Mouse (Mus musculus): Measurements from ENCODE around the gene Abca2. TPM values are rescaled to one million over a fixed set of nuclear protein-coding genes. Genes with fewer than 3 reads are reported as not detected.

The Abca2 gene
- polyA plus RNA-seq, 1 experiment from 2014 or later, result 12.7 TPM

DNA sequence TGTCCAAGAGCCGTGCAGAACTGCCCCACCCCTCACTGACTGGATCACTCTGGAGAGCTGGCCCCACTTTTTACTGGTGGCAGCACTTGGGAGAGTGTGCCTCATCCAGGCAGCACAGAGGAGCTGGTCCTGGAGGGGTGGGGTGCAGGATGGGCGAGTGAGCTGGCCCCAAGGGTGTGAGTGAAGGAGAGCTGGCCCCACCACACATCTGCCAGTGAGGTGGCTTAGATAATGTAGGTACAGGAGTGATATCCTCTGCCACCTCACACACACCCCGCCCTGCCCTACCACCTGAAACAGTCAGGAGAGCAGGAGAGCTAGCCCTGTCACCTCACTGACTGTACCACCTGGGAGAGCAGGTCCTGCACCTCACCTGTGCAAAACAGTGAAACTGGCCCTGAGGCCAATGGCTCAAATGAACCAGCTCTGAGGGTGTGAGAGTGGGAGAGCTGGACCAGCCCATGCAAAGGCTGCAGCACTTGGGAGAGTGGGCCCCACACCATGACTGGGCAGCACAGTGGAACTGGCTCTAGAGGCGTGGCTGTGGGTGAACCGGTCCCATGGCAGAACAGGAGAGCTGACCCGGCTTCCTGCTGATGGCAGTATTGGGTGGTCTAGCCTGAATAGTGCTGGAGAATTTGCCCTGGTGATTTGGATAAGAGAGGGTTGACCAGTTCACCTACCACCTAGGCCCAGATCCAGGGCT lies 59.6 kb downstream of the Abca2 start:
- Histone ChIP-seq H3K4me3 (ENCODE audit: low read length) (no peak overlapping the region), H3K27ac (ENCODE audit: low read length) (no peak overlapping the region), H3K27me3 (ENCODE audit: insufficient read depth, low read length) (no peaks in the 10 kb centered on the region), H3K4me2 (replicated peaks; ENCODE audit: low read depth, low read length) (no peak overlapping the region), H3K36me3 (ENCODE audit: insufficient read depth, low read length) (no peaks in the 10 kb centered on the region), H3K4me1 (ENCODE audit: insufficient read depth, low read length) (no peaks in the 10 kb centered on the region), H3K9ac (replicated peaks; ENCODE audit: low read length) (no peak overlapping the region), H3K9me3 (ENCODE audit: low read length) (no peaks in the 10 kb centered on the region)
- ATAC-seq (ENCODE audit: low FRiP score, low TSS enrichment), result 0 out of 2 replicates have a peak, but pooled peaks have one; percentile 32
- WGBS, result 74% methylated on average over 6 of the region's 6 CpGs

DNA sequence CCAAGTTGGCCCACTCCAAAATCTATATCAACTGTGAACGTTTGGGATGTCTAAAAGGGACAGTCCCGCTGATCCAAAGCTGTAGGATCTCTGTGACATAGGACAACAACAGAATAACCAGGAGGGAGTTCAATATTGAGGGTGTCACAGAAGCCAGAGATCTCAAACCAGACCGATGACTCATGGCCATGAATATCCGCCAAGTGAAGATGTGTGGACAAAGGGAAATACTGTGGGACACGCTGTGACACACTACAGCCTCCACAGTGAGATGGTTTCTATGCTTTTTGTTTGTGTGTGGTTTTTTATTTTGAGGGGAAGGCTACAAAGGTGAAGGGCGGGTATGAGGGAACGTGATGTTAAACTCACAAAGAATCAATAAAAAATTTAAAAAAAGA lies 60.2 kb downstream of the Abca2 start:
- no peak for ATAC-seq (ENCODE audit: low FRiP score, low TSS enrichment)
- no peak overlapping the region for H3K4me3 ChIP-seq (ENCODE audit: low read length)
- WGBS, result 80% methylated on average over 7 of the region's 7 CpGs
- no peak overlapping the region for H3K9ac ChIP-seq (replicated peaks; ENCODE audit: low read length)
- no peak overlapping the region for H3K4me2 ChIP-seq (replicated peaks; ENCODE audit: low read depth, low read length)
- H3K36me3 ChIP-seq (ENCODE audit: insufficient read depth, low read length), result no peaks in the 10 kb centered on the region
- no peaks in the 10 kb centered on the region for H3K9me3 ChIP-seq (ENCODE audit: low read length)
- no peaks in the 10 kb centered on the region for H3K27me3 ChIP-seq (ENCODE audit: insufficient read depth, low read length)
- no peaks in the 10 kb centered on the region for H3K4me1 ChIP-seq (ENCODE audit: insufficient read depth, low read length)
- no peak overlapping the region for H3K27ac ChIP-seq (ENCODE audit: low read length)

DNA sequence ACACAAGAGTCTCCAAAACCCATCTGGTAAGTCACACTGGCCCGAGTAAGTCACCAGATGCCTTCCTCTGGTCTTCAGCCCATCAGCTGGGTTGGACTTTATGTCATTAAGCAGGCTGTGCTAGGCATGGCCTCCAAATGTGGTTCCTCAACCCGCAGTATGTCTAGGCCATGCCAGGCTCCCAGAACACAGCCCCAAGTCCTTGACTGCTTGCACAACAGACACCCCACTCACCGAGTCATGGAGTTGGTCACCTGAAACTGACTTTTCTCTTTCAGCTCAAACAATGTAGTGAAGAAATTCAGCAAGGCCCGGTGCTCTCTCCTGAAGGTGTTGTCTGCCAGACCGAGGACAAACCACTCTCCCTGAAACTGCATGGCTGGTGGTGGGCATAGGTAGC lies 64.5 kb downstream of the Abca2 start:
- 80% methylated on average over 5 of the region's 5 CpGs for WGBS
- H3K9me3 ChIP-seq (ENCODE audit: low read length), result no peaks in the 10 kb centered on the region
- no peak for ATAC-seq (ENCODE audit: low FRiP score, low TSS enrichment)
- no peak overlapping the region for H3K4me2 ChIP-seq (replicated peaks; ENCODE audit: low read depth, low read length)
- H3K36me3 ChIP-seq (ENCODE audit: insufficient read depth, low read length), result no peaks in the 10 kb centered on the region
- no peak overlapping the region for H3K27ac ChIP-seq (ENCODE audit: low read length)
- H3K4me1 ChIP-seq (ENCODE audit: insufficient read depth, low read length), result no peaks in the 10 kb centered on the region
- no peak overlapping the region for H3K9ac ChIP-seq (replicated peaks; ENCODE audit: low read length)
- H3K4me3 ChIP-seq (ENCODE audit: low read length), result no peak overlapping the region
- no peaks in the 10 kb centered on the region for H3K27me3 ChIP-seq (ENCODE audit: insufficient read depth, low read length)

DNA sequence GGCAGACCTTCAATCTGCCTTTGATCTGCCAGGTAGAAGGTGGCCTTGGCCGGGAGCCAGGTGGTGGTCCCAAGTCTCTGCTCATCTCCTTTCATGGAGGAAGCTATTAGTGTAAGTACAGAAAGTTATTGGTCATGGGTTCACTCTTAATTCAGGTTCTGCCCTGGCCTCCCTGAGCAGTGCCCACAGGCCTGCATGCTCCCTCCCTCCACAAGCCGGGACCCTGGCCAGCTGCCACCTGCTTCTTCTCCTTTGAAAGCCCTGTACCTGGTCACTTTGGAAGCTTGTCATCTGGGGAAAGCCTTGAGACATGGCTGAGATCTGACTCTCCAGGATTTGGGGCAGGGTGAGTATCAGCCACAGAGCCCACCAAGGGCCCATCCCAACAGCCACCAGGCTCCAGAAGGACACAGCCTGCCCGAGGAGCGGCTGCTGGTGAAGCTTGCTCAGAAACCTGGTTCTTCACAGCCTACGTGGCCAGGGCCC lies 65.0 kb downstream of the Abca2 start, which contains the start of gene Lcn12:
TSS of gene Lcn12 (minus strand) at position 436 of the 486 bp plus-strand sequence.
- no peaks in the 10 kb centered on the region for H3K27me3 ChIP-seq (ENCODE audit: insufficient read depth, low read length)
- no peaks in the 10 kb centered on the region for H3K4me1 ChIP-seq (ENCODE audit: insufficient read depth, low read length)
- H3K4me3 ChIP-seq (ENCODE audit: low read length), result no peak within 1 kb of the TSS
- no peaks in the 10 kb centered on the region for H3K9me3 ChIP-seq (ENCODE audit: low read length)
- no peak for ATAC-seq (ENCODE audit: low FRiP score, low TSS enrichment)
- no peak within 1 kb of the TSS for H3K9ac ChIP-seq (replicated peaks; ENCODE audit: low read length)
- no peak within 1 kb of the TSS for H3K27ac ChIP-seq (ENCODE audit: low read length)
- no peak within 1 kb of the TSS for H3K4me2 ChIP-seq (replicated peaks; ENCODE audit: low read depth, low read length)
- 79% methylated on average over 5 of the region's 5 CpGs for WGBS
- no peaks in the 10 kb centered on the region for H3K36me3 ChIP-seq (ENCODE audit: insufficient read depth, low read length)

DNA sequence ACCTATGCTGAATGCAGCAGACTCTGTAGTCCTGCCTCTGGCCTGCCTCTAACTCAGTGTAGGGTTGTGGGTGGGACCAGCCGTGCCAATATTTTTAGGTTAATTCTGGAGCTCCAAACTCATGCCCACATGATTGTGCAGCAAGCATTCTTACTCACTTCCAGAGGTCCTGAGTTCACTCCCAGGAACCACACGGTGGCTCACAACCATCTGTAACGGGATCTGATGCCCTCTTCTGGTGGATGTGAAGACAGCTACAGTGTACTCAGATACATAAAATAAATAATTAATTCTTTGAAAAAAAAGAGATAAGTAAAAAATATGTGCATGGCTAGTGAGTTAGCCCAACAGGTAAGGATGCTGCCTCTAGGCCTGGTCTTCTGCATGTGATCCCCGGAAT lies 68.0 kb downstream of the Abca2 start:
- Histone ChIP-seq H3K27ac (ENCODE audit: low read length) (no peak overlapping the region), H3K9me3 (ENCODE audit: low read length) (no peaks in the 10 kb centered on the region), H3K27me3 (ENCODE audit: insufficient read depth, low read length) (no peaks in the 10 kb centered on the region), H3K36me3 (ENCODE audit: insufficient read depth, low read length) (no peaks in the 10 kb centered on the region), H3K4me1 (ENCODE audit: insufficient read depth, low read length) (peaks cover 6% of the 10 kb centered on the region), H3K4me2 (replicated peaks; ENCODE audit: low read depth, low read length) (no peak overlapping the region), H3K9ac (replicated peaks; ENCODE audit: low read length) (no peak overlapping the region), H3K4me3 (ENCODE audit: low read length) (no peak overlapping the region)
- 46% methylated on average over 4 of the region's 4 CpGs for WGBS
- no peak for ATAC-seq (ENCODE audit: low FRiP score, low TSS enrichment)

Small RNA genes lying within 50 kb of the gene (microRNA-seq; reads per million reads assigned to microRNA genes)
- not detected for gene Mir3087

Other genes starting within 250 kb of the Abca2 start
- gene Nrarp, start 247.9 kb upstream of the Abca2 start, polyA plus RNA-seq (2015; fragmentation: Nextera tagmentation; extraction: Ambion mirVana), result 18.4 and 18.8 TPM in 2 replicates
- 16.0 and 16.8 TPM in 2 replicates for gene Tor4a, start 231.8 kb upstream of the Abca2 start, polyA plus RNA-seq (2015; fragmentation: Nextera tagmentation; extraction: Ambion mirVana)
- gene Nelfb, start 217.2 kb upstream of the Abca2 start, polyA plus RNA-seq (2015; fragmentation: Nextera tagmentation; extraction: Ambion mirVana), result 131 and 138 TPM in 2 replicates
- 0.54 and 0.82 TPM in 2 replicates for gene Stpg3, start 214.1 kb upstream of the Abca2 start, polyA plus RNA-seq (2015; fragmentation: Nextera tagmentation; extraction: Ambion mirVana)
- 0.37 TPM in 1 of 2 replicates, not detected in the other for gene Fam166a, start 210.0 kb upstream of the Abca2 start, polyA plus RNA-seq (2015; fragmentation: Nextera tagmentation; extraction: Ambion mirVana)
- gene Tubb4b, start 204.0 kb upstream of the Abca2 start, polyA plus RNA-seq (2015; fragmentation: Nextera tagmentation; extraction: Ambion mirVana), result 627 and 671 TPM in 2 replicates
- 1.9 and 2.0 TPM in 2 replicates for gene Slc34a3, start 194.3 kb upstream of the Abca2 start, polyA plus RNA-seq (2015; fragmentation: Nextera tagmentation; extraction: Ambion mirVana)
- 0.55 and 0.69 TPM in 2 replicates for gene Rnf224, start 191.9 kb upstream of the Abca2 start, polyA plus RNA-seq (2015; fragmentation: Nextera tagmentation; extraction: Ambion mirVana)
- 24.0 and 26.3 TPM in 2 replicates for gene Rnf208, start 186.4 kb upstream of the Abca2 start, polyA plus RNA-seq (2015; fragmentation: Nextera tagmentation; extraction: Ambion mirVana)
- gene Cysrt1, start 186.3 kb upstream of the Abca2 start, polyA plus RNA-seq (2015; fragmentation: Nextera tagmentation; extraction: Ambion mirVana), result 0.21 and 0.30 TPM in 2 replicates
- gene AL732309.1, start 181.8 kb upstream of the Abca2 start, polyA plus RNA-seq (2015; fragmentation: Nextera tagmentation; extraction: Ambion mirVana), result 6.1 and 7.0 TPM in 2 replicates
- 24.8 and 25.6 TPM in 2 replicates for gene Tmem203, start 173.3 kb upstream of the Abca2 start, polyA plus RNA-seq (2015; fragmentation: Nextera tagmentation; extraction: Ambion mirVana)
- 12.0 and 12.1 TPM in 2 replicates for gene Tprn, start 166.1 kb upstream of the Abca2 start, polyA plus RNA-seq (2015; fragmentation: Nextera tagmentation; extraction: Ambion mirVana)
- 209 and 211 TPM in 2 replicates for gene Ssna1, start 156.3 kb upstream of the Abca2 start, polyA plus RNA-seq (2015; fragmentation: Nextera tagmentation; extraction: Ambion mirVana)
- 146 and 152 TPM in 2 replicates for gene Anapc2, start 156.2 kb upstream of the Abca2 start, polyA plus RNA-seq (2015; fragmentation: Nextera tagmentation; extraction: Ambion mirVana)
- gene Tmem210, start 140.6 kb upstream of the Abca2 start, polyA plus RNA-seq (2015; fragmentation: Nextera tagmentation; extraction: Ambion mirVana), result not detected in 2 replicates
- not detected in 2 replicates for gene Lrrc26, start 138.8 kb upstream of the Abca2 start, polyA plus RNA-seq (2015; fragmentation: Nextera tagmentation; extraction: Ambion mirVana)
- 0.22 and 0.60 TPM in 2 replicates for gene Grin1, start 109.5 kb upstream of the Abca2 start, polyA plus RNA-seq (2015; fragmentation: Nextera tagmentation; extraction: Ambion mirVana)
- 53.7 and 57.5 TPM in 2 replicates for gene Man1b1, start 96.4 kb upstream of the Abca2 start, polyA plus RNA-seq (2015; fragmentation: Nextera tagmentation; extraction: Ambion mirVana)
- gene Dpp7, start 72.3 kb upstream of the Abca2 start, polyA plus RNA-seq (2015; fragmentation: Nextera tagmentation; extraction: Ambion mirVana), result 32.8 and 33.2 TPM in 2 replicates
- 38.9 and 49.2 TPM in 2 replicates for gene Uap1l1, start 63.0 kb upstream of the Abca2 start, polyA plus RNA-seq (2015; fragmentation: Nextera tagmentation; extraction: Ambion mirVana)
- gene Sapcd2, start 56.4 kb upstream of the Abca2 start, polyA plus RNA-seq (2015; fragmentation: Nextera tagmentation; extraction: Ambion mirVana), result 39.3 and 41.2 TPM in 2 replicates
- gene Entpd2, start 32.8 kb upstream of the Abca2 start, polyA plus RNA-seq (2015; fragmentation: Nextera tagmentation; extraction: Ambion mirVana), result 5.5 and 6.4 TPM in 2 replicates
- 52.4 and 58.3 TPM in 2 replicates for gene Npdc1, start 29.4 kb upstream of the Abca2 start, polyA plus RNA-seq (2015; fragmentation: Nextera tagmentation; extraction: Ambion mirVana)
- not detected in 2 replicates for gene Fut7, start 5.4 kb upstream of the Abca2 start, polyA plus RNA-seq (2015; fragmentation: Nextera tagmentation; extraction: Ambion mirVana)
- 3.9 and 8.5 TPM in 2 replicates for gene Clic3, start 28.1 kb downstream of the Abca2 start, polyA plus RNA-seq (2015; fragmentation: Nextera tagmentation; extraction: Ambion mirVana)
- gene Paxx, start 32.4 kb downstream of the Abca2 start, polyA plus RNA-seq (2015; fragmentation: Nextera tagmentation; extraction: Ambion mirVana), result 33.8 and 35.9 TPM in 2 replicates
- 1.8 and 4.7 TPM in 2 replicates for gene Ptgds, start 41.3 kb downstream of the Abca2 start, polyA plus RNA-seq (2015; fragmentation: Nextera tagmentation; extraction: Ambion mirVana)
- gene Lcn12, start 65.2 kb downstream of the Abca2 start, polyA plus RNA-seq (2015; fragmentation: Nextera tagmentation; extraction: Ambion mirVana), result not detected in 2 replicates
- 105 and 115 TPM in 2 replicates for gene Fbxw5, start 72.0 kb downstream of the Abca2 start, polyA plus RNA-seq (2015; fragmentation: Nextera tagmentation; extraction: Ambion mirVana)
- 9.5 and 9.6 TPM in 2 replicates for gene C8g, start 73.0 kb downstream of the Abca2 start, polyA plus RNA-seq (2015; fragmentation: Nextera tagmentation; extraction: Ambion mirVana)
- gene Traf2, start 118.2 kb downstream of the Abca2 start, polyA plus RNA-seq (2015; fragmentation: Nextera tagmentation; extraction: Ambion mirVana), result 40.6 and 43.6 TPM in 2 replicates
- gene Edf1, start 129.1 kb downstream of the Abca2 start, polyA plus RNA-seq (2015; fragmentation: Nextera tagmentation; extraction: Ambion mirVana), result 372 and 373 TPM in 2 replicates
- 12.2 and 14.7 TPM in 2 replicates for gene Mamdc4, start 146.1 kb downstream of the Abca2 start, polyA plus RNA-seq (2015; fragmentation: Nextera tagmentation; extraction: Ambion mirVana)
- 193 and 206 TPM in 2 replicates for gene Phpt1, start 146.5 kb downstream of the Abca2 start, polyA plus RNA-seq (2015; fragmentation: Nextera tagmentation; extraction: Ambion mirVana)
- 0.18 and 0.22 TPM in 2 replicates for gene Ajm1, start 153.1 kb downstream of the Abca2 start, polyA plus RNA-seq (2015; fragmentation: Nextera tagmentation; extraction: Ambion mirVana)
- 69.8 and 73.9 TPM in 2 replicates for gene Rabl6, start 179.8 kb downstream of the Abca2 start, polyA plus RNA-seq (2015; fragmentation: Nextera tagmentation; extraction: Ambion mirVana)
- gene Ccdc183, start 189.0 kb downstream of the Abca2 start, polyA plus RNA-seq (2015; fragmentation: Nextera tagmentation; extraction: Ambion mirVana), result 0.27 and 0.33 TPM in 2 replicates
- gene Tmem141, start 193.3 kb downstream of the Abca2 start, polyA plus RNA-seq (2015; fragmentation: Nextera tagmentation; extraction: Ambion mirVana), result 36.1 and 37.6 TPM in 2 replicates
- 2.6 and 3.2 TPM in 2 replicates for gene Fcna, start 199.3 kb downstream of the Abca2 start, polyA plus RNA-seq (2015; fragmentation: Nextera tagmentation; extraction: Ambion mirVana)
- not detected in 2 replicates for gene Lcn8, start 224.4 kb downstream of the Abca2 start, polyA plus RNA-seq (2015; fragmentation: Nextera tagmentation; extraction: Ambion mirVana)
- not detected in 2 replicates for gene Lcn5, start 229.2 kb downstream of the Abca2 start, polyA plus RNA-seq (2015; fragmentation: Nextera tagmentation; extraction: Ambion mirVana)
- not detected in 2 replicates for gene Lcn6, start 248.1 kb downstream of the Abca2 start, polyA plus RNA-seq (2015; fragmentation: Nextera tagmentation; extraction: Ambion mirVana)